Mouse (Mus musculus): ENCODE results near the gene Igfals. TPM values are rescaled to one million over a fixed set of nuclear protein-coding genes. Genes with fewer than 3 reads are reported as not detected.

Gene Igfals
- polyA plus RNA-seq, 2 experiments = 3.4 to 4.7 TPM

- under 1% methylated on average over 50 of the region's 50 CpGs for WGBS (ENCODE audit: insufficient replicate concordance)
- peak; percentile 74 for ATAC-seq (ENCODE audit: insufficient read depth)
These were observed 30.6 kb downstream of the Igfals start, which contains the start of gene Nme3 for GRCm38 (mm10) chr17:24896241-24896992. Nme3 (plus strand) TSS chr17:24896500.

GRCm38 (mm10) chr17:24896993-24897269 is 31.1 kb downstream of the Igfals start:
- peak overlapping the region; percentile 61 for H3K27ac ChIP-seq
- H3K4me3 ChIP-seq (ENCODE audit: insufficient read depth in 1 of 2, low read depth in 2 of 2, low read length in 2 of 2) = peak overlapping the region; percentile 83 to 99
- H3K36me3 ChIP-seq (replicated peaks; ENCODE audit: control insufficient read depth, insufficient read depth, low read depth) = peaks cover 54% of the 10 kb centered on the region
- 51% methylated on average over 11 of the region's 11 CpGs for WGBS (ENCODE audit: insufficient replicate concordance)
- DNase-seq (ENCODE audit: low read depth in 3 of 3, low spot score in 3 of 3) = no peak
- peaks cover 19 to 21% of the 10 kb centered on the region in 2 experiments for H3K4me1 ChIP-seq (replicated peaks; ENCODE audit: control insufficient read depth in 2 of 2, insufficient read depth in 2 of 2, low read length in 1 of 2)
- H3K9ac ChIP-seq (replicated peaks) = peak overlapping the region; percentile 94
- H3K27me3 ChIP-seq (ENCODE audit: control insufficient read depth, insufficient read depth, low read length) = no peaks in the 10 kb centered on the region
- TF ChIP-seq EP300 (IDR thresholded peaks at IDR 0.05; ENCODE audit: low read depth) = no peak
- no peak for TF ChIP-seq CTCF (IDR thresholded peaks at IDR 0.05; ENCODE audit: low read depth)
- H3K9me3 ChIP-seq (ENCODE audit: control insufficient read depth, low read length) = no peaks in the 10 kb centered on the region
- no peak for ATAC-seq (ENCODE audit: insufficient read depth)
- peak overlapping the region; percentile 97 for H3K4me2 ChIP-seq (ENCODE audit: low read depth)

More at GRCm38 (mm10) chr17:24896241-24896992, 30.6 kb downstream of the Igfals start, which contains the start of gene Nme3:
- peak within 1 kb of the TSS; percentile 94 for H3K9ac ChIP-seq (replicated peaks)
- peak within 1 kb of the TSS; percentile 97 for H3K4me2 ChIP-seq (ENCODE audit: low read depth)
- peaks cover 54% of the 10 kb centered on the region for H3K36me3 ChIP-seq (replicated peaks; ENCODE audit: control insufficient read depth, insufficient read depth, low read depth)
- DNase-seq (ENCODE audit: low read depth in 3 of 3, low spot score in 3 of 3) = peak; percentile 66 to 68 (median 68)
- no peaks in the 10 kb centered on the region for H3K9me3 ChIP-seq (ENCODE audit: control insufficient read depth, low read length)
- H3K27me3 ChIP-seq (ENCODE audit: control insufficient read depth, insufficient read depth, low read length) = no peaks in the 10 kb centered on the region
- peaks cover 14 to 16% of the 10 kb centered on the region in 2 experiments for H3K4me1 ChIP-seq (replicated peaks; ENCODE audit: control insufficient read depth in 2 of 2, insufficient read depth in 2 of 2, low read length in 1 of 2)
- peak within 1 kb of the TSS; percentile 83 to 99 for H3K4me3 ChIP-seq (ENCODE audit: insufficient read depth in 1 of 2, low read depth in 2 of 2, low read length in 2 of 2)
- TF ChIP-seq CTCF (IDR thresholded peaks at IDR 0.05; ENCODE audit: low read depth) = peak; percentile 45
- no peak for TF ChIP-seq EP300 (IDR thresholded peaks at IDR 0.05; ENCODE audit: low read depth)
- H3K27ac ChIP-seq = peak within 1 kb of the TSS; percentile 61

GRCm38 (mm10) chr17:24897600-24897999 is 31.8 kb downstream of the Igfals start:
- no peaks in the 10 kb centered on the region for H3K27me3 ChIP-seq (ENCODE audit: control insufficient read depth, insufficient read depth, low read length)
- H3K4me3 ChIP-seq (ENCODE audit: insufficient read depth in 1 of 2, low read depth in 2 of 2, low read length in 2 of 2) = peak overlapping the region; percentile 83 to 99; a peak in 2 of 4 replicates
- TF ChIP-seq EP300 (IDR thresholded peaks at IDR 0.05; ENCODE audit: low read depth) (no peak), CTCF (IDR thresholded peaks at IDR 0.05; ENCODE audit: low read depth) (no peak)
- H3K9me3 ChIP-seq (ENCODE audit: control insufficient read depth, low read length) = no peaks in the 10 kb centered on the region
- DNase-seq (ENCODE audit: low read depth in 3 of 3, low spot score in 3 of 3) (no peak), ATAC-seq (ENCODE audit: insufficient read depth) (no peak)
- H3K4me1 ChIP-seq (replicated peaks; ENCODE audit: control insufficient read depth in 2 of 2, insufficient read depth in 2 of 2, low read length in 1 of 2) = peaks cover 25 to 27% of the 10 kb centered on the region in 2 experiments
- H3K36me3 ChIP-seq (replicated peaks; ENCODE audit: control insufficient read depth, insufficient read depth, low read depth) = peaks cover 50% of the 10 kb centered on the region
- WGBS (ENCODE audit: insufficient replicate concordance) = 71% methylated on average over 4 of the region's 4 CpGs
- H3K27ac ChIP-seq = peak overlapping the region; percentile 42
- peak overlapping the region; percentile 97 for H3K4me2 ChIP-seq (ENCODE audit: low read depth)
- peak overlapping the region; percentile 94 for H3K9ac ChIP-seq (replicated peaks)

GRCm38 (mm10) chr17:24898041-24898854 is 32.5 kb downstream of the Igfals start:
- Histone ChIP-seq H3K27ac (peak overlapping the region; percentile 42), H3K4me2 (ENCODE audit: low read depth) (peak overlapping the region; percentile 97), H3K9me3 (ENCODE audit: control insufficient read depth, low read length) (no peaks in the 10 kb centered on the region), H3K36me3 (replicated peaks; ENCODE audit: control insufficient read depth, insufficient read depth, low read depth) (peaks cover 49% of the 10 kb centered on the region), H3K27me3 (ENCODE audit: control insufficient read depth, insufficient read depth, low read length) (no peaks in the 10 kb centered on the region), H3K4me3 (ENCODE audit: insufficient read depth in 1 of 2, low read depth in 2 of 2, low read length in 2 of 2) (peak overlapping the region in 1 of 2 experiments; percentile 99; a peak in 2 of 4 replicates), H3K4me1 (replicated peaks; ENCODE audit: control insufficient read depth in 2 of 2, insufficient read depth in 2 of 2, low read length in 1 of 2) (peaks cover 30 to 32% of the 10 kb centered on the region in 2 experiments), H3K9ac (replicated peaks) (no peak overlapping the region; the same call in 1 of the 2 replicates)
- TF ChIP-seq CTCF (IDR thresholded peaks at IDR 0.05; ENCODE audit: low read depth) (no peak), EP300 (IDR thresholded peaks at IDR 0.05; ENCODE audit: low read depth) (no peak)
- DNase-seq (ENCODE audit: low read depth in 3 of 3, low spot score in 3 of 3) (no peak), ATAC-seq (ENCODE audit: insufficient read depth) (no peak)
- WGBS (ENCODE audit: insufficient replicate concordance) = 75% methylated on average over 4 of the region's 4 CpGs

- peaks cover 58% of the 10 kb centered on the region for H3K36me3 ChIP-seq (replicated peaks; ENCODE audit: control insufficient read depth, insufficient read depth, low read depth)
- H3K4me3 ChIP-seq (ENCODE audit: insufficient read depth in 1 of 2, low read depth in 2 of 2, low read length in 2 of 2) = no peak overlapping the region
- H3K27me3 ChIP-seq (ENCODE audit: control insufficient read depth, insufficient read depth, low read length) = no peaks in the 10 kb centered on the region
- H3K27ac ChIP-seq = no peak overlapping the region
- DNase-seq (ENCODE audit: low read depth in 3 of 3, low spot score in 3 of 3) = no peak
- no peaks in the 10 kb centered on the region for H3K9me3 ChIP-seq (ENCODE audit: control insufficient read depth, low read length)
- no peak overlapping the region for H3K9ac ChIP-seq (replicated peaks)
- H3K4me1 ChIP-seq (replicated peaks; ENCODE audit: control insufficient read depth in 2 of 2, insufficient read depth in 2 of 2, low read length in 1 of 2) = peaks cover 36 to 39% of the 10 kb centered on the region in 2 experiments
- 81% methylated on average over 5 of the region's 5 CpGs for WGBS (ENCODE audit: insufficient replicate concordance)
- no peak for ATAC-seq (ENCODE audit: insufficient read depth)
- no peak overlapping the region for H3K4me2 ChIP-seq (ENCODE audit: low read depth)
- TF ChIP-seq EP300 (IDR thresholded peaks at IDR 0.05; ENCODE audit: low read depth) = no peak
- TF ChIP-seq CTCF (IDR thresholded peaks at IDR 0.05; ENCODE audit: low read depth) = no peak
These were observed 33.4 kb downstream of the Igfals start for GRCm38 (mm10) chr17:24899153-24899552.
